Mouse (Mus musculus): ENCODE results near the gene Syt2.

- TF ChIP-seq CTCF (IDR thresholded peaks at IDR 0.05; ENCODE audit: insufficient read depth, low read length) (no peak), POLR2A (IDR thresholded peaks at IDR 0.05; ENCODE audit: borderline replicate concordance, extremely low read depth, low read depth, low read length) (no peak)
Observed at GRCm38 (mm10) chr1:134753751-134754630, 107.5 kb downstream of the Syt2 start.
